Mouse (Mus musculus): ENCODE data around the gene Tmem178b.

DNA sequence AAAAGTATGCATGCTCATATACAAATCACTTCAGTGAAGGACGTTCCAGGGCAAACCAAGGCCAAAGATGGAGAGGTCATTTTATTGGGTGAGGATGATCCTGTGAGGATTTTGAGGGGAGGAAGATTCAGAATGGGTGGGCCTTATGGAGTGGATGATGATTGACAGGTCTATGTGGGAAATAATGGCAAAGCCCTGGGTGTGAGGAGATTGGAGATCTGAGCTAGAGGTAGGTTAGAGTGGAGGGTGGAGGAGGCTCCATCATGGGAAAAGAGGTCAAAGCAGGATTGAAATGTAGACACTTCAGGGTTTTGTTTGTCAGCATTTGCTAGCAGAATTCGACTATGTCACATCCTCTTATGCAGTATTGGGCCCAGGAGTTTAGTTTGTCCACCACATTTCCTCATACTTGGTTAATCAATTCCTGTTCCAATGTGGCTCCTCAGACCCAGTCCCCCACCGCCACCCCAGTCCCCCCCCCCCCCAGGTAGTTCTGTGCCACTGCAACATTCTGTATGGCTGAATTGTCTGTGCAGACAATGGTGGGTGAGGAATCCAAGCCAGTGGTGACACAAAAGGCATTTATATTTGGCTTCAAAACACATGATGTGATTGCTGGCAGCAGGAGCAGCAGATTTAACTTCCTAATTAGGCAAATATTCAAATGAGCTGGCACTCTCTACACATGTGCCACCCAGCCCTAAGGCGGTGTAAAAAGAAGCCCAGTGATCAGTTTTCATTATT lies 150.7 kb downstream of the Tmem178b start:
- TF ChIP-seq GATA1 (IDR thresholded peaks at IDR 0.05; ENCODE audit: borderline replicate concordance, low read length) = no peak
- no peak for TF ChIP-seq CTCF (IDR thresholded peaks at IDR 0.05; ENCODE audit: low read depth, low read length)
